Mouse (Mus musculus) c-Kit-positive CD71-positive TER-119-negative erythroid progenitor cells, embryonic 14.5 days (primary cell): ENCODE data around the gene Ap2b1.
A peak's percentile ranks its signal among the peaks of the same experiment; 100 is the strongest.

Experiments used
- DNase-seq: peaks from one replicate; pipeline ENCODE4 v3.0.0-alpha.2; 2013; ENCODE audit warnings: low read depth

Gene Ap2b1

DNA sequence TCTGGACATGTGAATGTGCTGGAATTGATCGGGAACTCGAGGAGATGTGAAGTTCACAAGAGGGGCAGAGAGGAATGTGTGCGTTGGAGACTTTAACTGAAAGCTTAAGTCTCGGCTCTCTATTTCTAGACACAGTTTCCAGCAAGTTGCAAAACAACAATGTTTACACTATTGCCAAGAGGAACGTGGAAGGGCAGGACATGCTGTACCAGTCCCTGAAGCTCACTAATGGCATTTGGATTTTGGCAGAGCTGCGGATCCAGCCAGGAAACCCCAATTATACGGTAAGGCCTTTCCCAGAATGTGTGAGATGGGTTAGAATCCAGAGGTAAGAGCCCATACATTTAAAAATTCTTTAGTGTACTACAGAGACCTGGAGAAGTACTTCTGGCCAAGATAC, 98.8 kb downstream of the Ap2b1 start:
- no peak for DNase-seq

DNA sequence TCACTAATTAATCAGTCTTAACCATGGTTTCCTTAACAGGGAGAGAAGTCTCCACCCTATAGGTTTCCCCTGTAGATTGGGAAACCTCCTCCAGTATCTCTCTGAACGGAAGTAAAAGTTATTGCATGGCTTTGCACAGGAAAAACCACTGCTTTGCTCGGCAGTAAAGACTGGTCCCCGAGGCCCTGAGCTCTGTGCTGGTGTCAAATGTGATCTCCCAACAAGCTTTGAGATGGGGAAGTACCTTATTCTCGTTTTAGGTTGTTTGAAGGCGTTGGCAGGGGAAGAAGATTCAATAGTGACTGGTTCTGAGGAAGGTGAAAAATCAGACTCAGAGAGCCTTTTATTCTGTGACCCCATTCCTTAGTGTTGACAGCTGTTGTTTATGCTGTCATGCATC, 99.9 kb downstream of the Ap2b1 start:
- DNase-seq: no peak

DNA sequence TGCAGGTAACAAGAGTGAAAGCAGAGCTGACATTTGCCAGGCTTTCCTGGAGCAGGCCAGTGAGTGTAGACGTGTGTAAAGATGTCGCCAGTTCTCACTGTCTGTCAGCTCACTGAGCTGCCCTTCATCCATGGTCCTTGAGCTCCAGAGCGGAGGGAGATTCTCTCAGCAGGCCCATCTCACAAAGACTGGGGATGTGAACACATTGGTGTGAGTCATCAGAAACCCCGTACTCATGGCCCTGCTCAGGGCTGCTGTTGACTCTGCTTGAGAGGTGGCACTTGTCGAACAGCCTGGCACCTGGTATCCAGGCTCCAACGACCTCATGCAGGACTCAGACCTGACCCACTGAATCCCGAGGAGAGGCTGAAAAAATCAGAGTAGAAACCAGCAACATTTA, 105.0 kb downstream of the Ap2b1 start:
- DNase-seq: no peak

DNA sequence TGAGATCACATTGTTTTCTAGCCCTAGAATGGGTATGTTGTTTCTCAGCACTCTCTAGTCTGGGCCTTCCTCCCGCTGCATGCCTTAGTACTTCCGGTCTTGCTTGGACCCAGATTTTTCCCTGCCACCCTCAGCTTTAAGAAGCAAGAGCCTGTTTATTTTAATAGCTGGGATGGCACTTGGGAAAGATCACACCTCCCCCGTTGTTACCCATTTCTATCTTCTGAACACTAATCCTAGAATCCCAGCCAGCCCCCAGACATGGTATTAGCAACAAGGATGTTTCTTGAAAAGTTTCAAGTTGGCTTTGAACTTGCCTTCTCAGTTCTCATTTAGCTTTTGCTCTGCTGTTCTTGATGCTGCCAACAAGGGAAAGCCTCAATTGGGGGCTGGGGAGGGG, 107.6 kb downstream of the Ap2b1 start:
- no peak for DNase-seq

DNA sequence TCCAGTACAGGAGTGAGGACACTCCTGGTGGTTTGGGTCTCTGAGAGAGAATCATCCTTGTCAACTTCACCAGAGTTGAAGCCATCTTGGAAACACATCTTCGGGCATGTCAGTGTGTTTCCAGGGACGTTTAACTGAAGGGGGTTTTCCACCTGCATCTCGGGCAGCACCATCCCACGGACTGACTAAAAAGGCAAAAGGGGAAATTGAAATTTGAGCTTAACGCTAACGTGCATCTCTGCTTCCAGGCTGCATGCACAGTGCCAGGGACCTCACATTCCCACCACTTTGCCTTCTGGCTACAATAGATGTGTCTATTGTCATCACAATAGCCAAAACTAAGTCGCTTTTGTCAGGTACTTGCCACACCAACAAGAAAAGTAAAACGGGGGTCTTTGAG, 109.4 kb downstream of the Ap2b1 start:
- DNase-seq: no peak

DNA sequence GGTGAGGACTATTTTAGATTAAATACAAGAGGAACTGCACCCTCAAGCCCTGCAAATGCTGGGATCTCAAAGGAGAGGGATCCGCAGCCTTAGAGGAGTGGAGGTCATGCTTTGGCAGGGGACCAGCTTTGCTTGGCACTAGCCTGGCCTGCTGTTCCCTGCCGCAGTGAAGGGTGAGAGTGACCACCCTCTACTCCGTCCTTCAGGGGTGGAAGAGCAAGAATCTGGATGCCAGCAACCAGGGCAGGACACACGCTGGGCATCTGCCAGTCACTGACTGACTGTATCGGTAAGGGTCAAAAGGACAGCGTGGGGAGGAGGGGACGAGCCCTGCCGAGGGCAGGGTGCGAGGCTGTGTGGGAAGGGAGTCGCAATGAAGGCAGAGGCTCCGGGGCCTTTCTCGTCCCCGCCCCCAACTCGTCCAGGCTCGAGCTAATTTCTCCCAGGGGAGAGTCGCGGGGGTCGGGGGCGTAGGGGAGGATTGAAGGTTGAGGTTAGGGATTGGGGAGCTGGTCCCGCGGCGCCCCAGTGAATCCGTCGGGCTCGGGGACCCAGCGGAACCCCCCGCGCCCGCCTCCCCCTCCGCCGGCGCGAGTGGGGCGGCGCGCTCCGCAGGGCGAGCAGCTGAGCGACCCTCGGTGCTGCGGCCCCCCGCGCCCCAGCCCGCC, 110.4 kb downstream of the Ap2b1 start, which contains the start of gene Rasl10b:
TSS of gene Rasl10b (plus strand) at position 51 of the 668 bp plus-strand sequence.
- DNase-seq: no peak

DNA sequence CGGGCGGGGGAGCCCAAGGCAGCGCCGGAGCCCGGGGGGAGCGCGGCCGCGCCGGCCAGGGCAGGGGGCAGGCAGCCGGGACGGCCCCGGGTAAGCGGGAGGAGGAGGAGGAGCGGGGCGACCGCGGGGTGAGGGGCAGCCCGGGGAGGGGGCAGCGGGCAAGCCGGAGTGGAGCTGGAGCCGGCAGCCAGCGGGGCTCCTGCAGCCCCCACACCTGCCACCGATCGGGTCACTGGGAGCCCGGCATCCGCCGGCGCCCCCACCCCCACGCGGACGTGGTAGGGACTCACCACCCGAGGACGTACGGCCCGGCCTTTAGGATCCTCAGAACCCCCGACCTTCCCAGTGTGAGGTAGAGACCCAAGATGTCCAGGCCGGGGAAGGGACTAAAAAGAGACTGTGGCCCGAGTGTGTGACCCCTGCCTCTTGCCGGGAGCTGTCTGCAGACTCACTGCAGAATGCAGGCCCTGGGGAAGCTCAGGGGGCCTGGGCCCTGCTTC, 111.0 kb downstream of the Ap2b1 start:
- no peak for DNase-seq

DNA sequence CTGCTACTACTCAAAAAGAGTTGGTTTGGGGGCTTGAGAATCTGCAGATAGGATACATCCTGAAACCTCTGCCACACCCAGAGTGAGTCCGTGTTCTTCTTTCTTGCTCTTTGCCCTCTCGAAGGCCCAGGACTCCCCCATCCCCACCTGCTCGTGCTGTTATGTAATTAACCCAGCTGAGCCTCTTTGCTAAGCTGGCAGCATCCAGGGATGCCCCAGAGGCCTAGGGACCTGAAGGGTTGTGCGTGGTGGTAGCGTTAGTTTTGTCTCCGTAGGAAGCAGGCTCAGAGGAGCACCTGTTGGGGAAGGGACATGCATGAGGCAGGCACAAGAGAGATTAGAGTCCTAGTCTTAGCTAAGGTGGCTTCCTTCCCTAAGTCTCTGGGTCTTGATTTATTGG, 111.7 kb downstream of the Ap2b1 start:
- DNase-seq: no peak

DNA sequence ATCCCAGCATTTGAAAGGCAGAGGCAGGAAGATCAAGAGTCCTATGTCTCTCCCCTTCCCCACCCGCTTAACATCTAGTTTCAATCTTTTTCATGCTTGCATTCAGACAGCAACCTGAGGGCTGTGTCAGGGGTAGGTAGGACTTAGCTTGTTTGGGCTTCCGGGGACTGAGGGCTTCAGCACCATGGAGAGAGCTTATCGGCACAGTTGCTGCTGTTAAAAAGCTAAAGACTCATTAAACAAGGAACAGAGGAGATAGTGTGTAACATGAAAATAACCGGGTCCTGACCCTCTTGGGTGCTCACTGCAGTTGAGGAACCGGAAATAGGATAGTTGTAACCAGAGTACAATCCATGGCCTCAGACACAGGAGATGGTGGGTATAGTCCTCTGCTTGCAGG, 118.3 kb downstream of the Ap2b1 start:
- peak; percentile 60 for DNase-seq

DNA sequence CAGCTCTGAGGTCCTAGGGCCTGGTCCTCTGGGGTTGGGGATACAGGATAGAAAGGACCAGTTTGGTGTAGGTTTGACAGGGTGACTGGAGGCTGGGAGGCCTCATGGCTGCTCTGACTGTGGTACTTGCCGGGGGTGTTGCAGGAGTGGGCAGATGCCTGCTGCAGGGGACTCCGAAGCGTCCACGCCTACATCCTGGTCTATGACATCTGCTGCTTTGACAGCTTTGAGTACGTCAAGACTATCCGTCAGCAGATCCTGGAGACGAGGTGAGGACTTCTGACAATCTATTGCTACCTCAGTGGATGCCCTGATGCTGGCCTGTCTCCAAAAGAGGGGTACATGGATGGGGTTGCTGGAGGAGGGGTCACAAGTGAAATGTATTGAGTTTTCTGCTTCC, 118.9 kb downstream of the Ap2b1 start:
- no peak for DNase-seq

DNA sequence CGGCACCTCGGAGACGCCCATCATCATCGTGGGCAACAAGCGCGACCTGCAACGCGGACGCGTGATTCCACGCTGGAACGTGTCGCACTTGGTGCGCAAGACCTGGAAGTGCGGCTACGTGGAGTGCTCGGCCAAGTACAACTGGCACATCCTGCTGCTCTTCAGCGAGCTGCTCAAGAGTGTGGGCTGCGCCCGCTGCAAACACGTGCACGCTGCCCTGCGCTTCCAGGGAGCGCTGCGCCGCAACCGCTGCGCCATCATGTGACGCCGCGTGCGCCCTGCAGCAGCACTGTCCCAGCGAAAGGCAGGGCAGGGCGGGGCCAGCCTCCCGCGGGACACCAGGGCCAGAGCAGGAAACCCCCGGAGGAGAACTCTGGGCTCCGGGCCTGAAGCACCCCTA, 119.7 kb downstream of the Ap2b1 start:
- DNase-seq: no peak

DNA sequence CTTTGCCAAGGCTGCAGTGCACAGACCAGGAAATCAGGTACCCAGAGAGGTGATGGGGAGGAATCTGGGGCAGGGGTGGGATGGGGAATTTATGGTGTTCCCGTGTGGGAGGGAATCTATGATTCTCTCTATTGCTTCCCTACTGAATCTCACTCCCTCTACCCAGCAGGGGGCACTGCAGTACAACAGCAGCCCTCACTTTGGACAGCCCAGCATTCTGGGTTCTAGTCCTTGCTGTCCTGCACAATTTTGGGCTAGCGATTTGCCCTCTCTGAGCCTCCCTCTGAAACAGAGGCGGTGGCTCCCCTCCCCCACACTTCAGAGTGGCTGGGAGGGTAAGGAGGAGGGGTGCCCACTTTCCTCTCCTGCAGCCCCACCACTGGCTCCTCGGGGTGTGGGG, 121.5 kb downstream of the Ap2b1 start:
- DNase-seq: no peak

DNA sequence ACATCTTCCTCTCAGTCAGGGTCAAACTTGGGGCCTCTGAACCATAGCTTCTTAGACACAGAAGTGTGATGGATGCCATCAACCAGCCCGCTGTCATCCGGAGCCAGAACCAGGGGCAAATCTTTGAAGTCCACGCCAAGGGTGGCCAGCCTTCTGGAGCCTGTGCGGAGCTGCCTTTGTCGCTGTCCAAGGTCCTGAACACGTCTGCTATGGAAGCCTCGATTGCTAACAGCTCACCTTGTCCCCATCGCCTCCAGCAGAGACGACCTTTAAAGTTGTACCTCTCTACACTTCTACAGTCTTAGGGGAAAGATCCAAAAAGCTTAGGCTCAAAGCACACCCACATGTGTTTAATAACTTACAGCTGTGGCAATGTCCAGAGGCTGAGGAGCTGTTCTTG, 122.5 kb downstream of the Ap2b1 start:
- peak; percentile 76 for DNase-seq

DNA sequence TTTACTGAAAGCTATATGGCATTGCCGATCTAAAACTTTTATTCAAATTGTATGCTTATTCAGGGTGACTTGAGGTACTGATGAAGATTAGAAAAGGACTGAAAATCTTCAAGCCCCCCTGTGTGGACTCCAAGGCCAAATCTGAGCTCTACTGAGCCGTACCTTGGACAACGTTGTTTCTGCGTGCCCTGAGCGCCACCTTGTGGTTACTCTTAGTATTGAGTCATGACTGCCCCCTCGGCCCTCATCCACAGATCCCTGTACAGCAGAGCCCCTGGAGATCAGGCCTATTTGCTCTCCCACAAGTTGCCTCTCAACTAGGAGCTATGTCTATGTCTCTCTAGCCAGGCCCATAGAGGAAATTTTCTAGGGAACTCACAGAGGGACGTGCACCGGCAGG, 125.9 kb downstream of the Ap2b1 start:
- peak; percentile 52 for DNase-seq

DNA sequence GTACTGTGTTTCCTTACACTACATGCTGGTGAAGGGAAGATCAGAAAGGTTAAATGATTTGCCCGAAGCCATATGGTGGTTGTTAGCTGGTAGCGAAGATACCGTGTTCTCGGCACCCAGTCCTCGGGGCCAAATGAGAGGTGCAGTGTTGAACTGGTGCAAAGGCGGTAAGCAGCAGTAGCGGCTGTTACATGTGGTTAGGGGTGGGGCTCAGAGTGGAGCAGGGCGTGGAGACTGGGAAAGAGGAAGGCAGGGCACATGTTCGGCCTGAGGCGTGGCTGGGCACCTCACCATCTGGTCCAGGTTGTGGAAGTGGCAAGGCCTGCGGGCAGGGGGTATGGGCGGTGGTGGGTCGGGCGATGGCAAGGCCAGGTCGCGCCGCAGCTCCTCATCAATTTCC, 128.1 kb downstream of the Ap2b1 start:
- no peak for DNase-seq

DNA sequence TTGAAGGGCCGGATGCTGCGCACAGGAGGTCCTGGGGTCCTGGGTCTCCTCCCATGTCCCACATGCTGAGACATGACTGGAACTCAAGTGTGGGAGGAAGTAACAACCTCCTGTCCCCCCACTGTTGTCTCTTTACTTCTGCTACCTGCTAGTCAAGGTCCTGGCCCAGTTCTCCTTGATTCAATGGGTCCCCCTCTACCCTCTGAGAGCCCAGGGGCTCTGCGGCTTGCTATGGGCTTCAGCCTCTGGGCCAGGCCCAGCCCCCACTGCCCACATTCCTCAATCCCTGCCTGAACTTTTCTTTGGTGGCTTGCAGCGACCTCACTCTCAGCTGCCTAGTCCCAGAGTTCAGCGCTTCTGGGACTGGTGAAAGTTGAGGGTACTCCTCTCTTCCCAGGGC, 130.5 kb downstream of the Ap2b1 start, which contains the start of gene Gas2l2:
TSS of gene Gas2l2 (minus strand) at position 101 of the 400 bp plus-strand sequence.
- no peak for DNase-seq

DNA sequence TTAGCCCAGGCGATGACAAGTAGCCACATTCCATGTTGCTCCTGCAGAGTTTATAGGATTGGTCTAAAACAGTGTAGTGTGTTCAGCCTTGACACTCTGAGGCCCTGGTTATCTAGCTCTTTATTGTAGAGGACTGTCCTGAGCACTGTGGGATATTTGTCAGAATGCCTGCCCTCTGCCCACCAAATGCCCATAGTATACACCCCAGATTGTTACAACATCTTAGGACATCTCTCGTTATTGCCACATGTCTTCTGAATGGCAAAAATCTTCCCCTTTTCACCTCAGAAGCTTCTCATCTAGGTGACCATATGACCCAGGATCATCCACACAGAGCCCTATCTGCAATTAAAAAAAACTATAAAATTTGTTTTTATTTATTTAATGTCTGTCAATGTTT, 133.7 kb downstream of the Ap2b1 start:
- no peak for DNase-seq

DNA sequence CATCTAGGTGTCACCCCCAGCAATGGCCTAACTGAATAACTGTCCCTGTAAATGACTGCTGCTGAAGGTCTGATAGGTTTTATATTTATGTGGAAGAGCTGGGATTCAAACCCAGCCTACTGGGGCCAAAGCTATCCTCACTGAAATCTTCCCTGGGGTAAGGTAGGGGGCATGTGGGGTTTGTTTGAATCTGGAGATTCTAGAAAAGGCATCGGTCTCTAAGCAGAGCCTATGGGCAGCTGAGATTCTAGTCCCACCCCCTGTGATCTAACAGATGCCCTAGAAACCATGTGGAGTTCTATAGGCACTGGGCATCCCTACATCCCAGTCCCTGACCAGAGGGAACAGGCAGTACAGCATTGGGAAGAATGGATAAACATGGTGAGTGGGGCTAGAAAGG, 138.6 kb downstream of the Ap2b1 start, which contains the start of gene 1700020L24Rik:
TSS of gene 1700020L24Rik (plus strand) at position 301 of the 400 bp plus-strand sequence.
- DNase-seq: no peak

DNA sequence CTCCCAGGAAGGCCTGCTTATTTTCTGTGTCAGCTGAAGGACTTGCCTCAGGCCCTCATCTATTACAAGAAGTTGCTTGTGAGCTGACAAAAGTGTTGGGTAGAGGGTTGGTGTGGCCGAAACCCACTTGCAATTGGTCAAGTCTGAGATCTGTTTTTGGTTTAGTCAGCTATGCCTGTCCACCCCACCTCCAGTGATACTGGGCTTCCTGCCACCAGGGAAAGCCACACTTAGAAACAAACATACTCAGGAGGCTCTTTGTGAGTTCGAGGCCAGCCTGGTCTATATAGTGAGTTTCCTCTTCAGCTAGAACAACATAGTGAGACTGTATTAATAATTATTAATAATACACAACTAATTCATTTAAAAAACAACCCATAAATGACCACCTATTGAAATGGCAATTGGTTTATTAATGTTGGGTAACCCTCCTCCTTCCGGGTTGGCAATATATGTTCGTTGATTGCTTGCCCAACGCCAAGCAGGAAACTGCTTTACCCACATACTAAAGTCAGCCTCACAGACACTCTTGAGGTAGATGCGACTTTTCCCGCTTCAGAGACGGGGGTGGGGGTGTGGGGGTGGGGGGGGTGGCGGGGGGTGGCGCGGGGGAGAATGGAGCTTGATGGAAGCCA, 140.7 kb downstream of the Ap2b1 start:
- no peak for DNase-seq

DNA sequence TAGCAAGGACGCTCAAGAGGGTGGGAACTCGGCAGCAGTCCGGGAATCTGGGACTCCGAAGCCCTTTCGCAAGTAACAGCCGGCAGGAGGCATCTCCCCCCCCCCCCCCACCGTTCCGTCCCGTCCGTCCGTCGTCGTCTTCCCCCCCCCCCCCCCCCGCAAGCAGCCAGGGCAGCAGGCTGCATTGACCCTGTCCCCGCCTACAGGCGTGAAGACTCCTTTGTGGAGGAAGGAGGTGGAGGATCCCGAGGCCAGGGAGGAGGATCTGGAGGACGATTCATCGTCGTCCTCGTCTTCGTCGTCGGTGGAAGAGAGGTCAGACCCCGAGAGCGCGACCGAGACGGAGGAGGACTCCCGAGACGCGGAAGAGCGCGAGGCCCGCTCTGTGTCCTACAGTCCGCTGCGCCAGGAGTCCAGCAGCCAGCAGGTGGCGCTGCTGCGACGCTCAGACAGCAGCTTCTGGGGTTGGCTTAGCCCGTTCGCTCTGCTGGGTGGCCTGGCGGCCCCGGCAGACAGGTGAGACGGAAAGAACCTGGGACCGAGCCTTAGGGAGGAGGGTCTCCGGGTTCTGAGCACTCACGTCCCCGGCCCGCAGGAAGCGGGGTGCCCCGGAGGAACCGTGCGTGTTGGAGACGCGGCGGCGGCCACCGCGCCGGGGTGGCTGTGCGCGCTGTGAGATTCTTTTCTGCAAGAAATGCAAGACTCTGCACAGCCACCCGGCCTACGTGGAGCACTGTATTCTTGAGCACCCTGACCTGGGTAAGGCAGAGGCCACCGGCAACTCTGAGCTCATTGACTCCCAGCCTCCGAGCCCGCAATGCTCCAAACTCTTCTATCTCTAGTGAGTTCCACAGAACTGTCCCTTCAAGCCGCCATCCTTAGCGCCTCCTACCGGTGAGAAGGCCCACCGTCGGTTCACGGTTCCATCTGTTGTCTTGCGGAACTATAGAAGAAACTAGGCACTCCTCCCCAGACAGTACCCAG, 141.5 kb downstream of the Ap2b1 start:
- peak; percentile 91 for DNase-seq

DNA sequence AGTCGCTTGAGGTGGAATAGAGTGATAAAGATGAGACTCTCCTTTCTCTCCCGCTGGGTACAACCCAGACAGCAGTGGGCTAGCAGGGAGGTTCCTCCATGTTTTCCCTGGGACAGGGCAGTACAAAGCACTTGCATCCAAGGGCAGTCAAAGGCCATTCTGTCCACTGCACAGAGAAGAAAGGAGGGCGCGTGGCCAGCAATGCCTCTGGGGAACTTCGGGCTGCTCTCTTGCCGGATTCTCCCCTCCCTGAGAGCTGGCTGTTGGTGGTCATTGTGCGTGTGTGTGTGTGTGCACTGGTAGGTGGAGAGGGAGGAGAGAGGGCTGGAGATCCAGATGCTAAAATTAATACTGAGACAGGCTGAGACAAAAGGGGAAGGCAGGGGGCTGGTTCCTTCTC, 142.4 kb downstream of the Ap2b1 start:
- DNase-seq: no peak

DNA sequence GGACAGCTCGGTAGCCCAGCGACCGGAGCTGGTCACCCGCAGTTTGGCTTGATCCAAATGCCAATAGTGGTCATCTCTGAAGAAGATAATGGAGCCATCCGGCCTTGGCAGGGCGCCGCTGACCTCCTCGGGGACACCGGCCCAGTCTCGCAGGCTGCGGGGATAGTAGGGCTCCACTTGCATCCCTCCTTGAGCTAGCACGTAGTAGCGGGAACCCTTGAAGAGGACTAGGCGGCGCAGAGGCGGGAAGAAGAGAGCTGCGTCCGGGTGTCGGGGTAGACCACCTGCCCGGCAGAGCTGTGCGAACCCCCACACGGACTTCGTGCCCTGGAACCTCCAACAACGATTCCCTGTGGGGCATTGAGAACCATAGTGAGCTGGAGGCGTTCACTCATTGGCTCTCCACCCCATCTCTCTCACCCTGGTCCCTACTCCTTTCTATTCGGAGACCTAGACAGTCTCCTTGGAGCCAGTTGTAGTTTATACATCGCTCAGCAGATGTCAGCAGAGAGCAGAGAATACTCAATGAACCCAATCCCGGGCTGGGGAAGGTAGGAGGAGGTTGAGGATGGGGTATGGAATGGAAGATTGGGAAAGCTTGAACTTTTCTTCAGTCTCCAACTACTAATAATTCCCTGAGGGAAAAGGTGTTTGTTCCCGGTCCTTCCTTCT, 143.9 kb downstream of the Ap2b1 start:
- DNase-seq: peak; percentile 55
